Mouse (Mus musculus): ENCODE data around the gene Cpa2. TPM values are rescaled to one million over a fixed set of nuclear protein-coding genes. Genes with fewer than 3 reads are reported as not detected.

Cpa2 gene
- polyA plus RNA-seq, 1 experiment, result 0.14 TPM

- H3K27ac ChIP-seq (ENCODE audit: insufficient read depth, low read depth, low read length), result no peak overlapping the region
Observed at GRCm38 (mm10) chr6:30576477-30577203, 35.3 kb downstream of the Cpa2 start.

GRCm38 (mm10) chr6:30579961-30580840, 38.8 kb downstream of the Cpa2 start:
- Histone ChIP-seq H3K36me3 (ENCODE audit: control insufficient read depth, insufficient read depth, low read length) (no peaks in the 10 kb centered on the region), H3K27me3 (replicated peaks; ENCODE audit: control insufficient read depth, insufficient read depth, low read length) (no peaks in the 10 kb centered on the region), H3K4me1 (ENCODE audit: control insufficient read depth, insufficient read depth, low read length) (no peaks in the 10 kb centered on the region), H3K4me3 (ENCODE audit: insufficient read depth, low read depth, low read length) (no peak overlapping the region), H3K27ac (ENCODE audit: insufficient read depth, low read depth, low read length) (no peak overlapping the region)
- no peak for TF ChIP-seq POLR2A (IDR thresholded peaks at IDR 0.05; ENCODE audit: low read depth, low read length)
- no peak for TF ChIP-seq CTCF (conservative IDR thresholded peaks at IDR 0.05; ENCODE audit: insufficient read depth, insufficient read length, low read depth, low read length)
- DNase-seq, result no peak
- 69% methylated on average over 17 of the region's 17 CpGs for WGBS

More at GRCm38 (mm10) chr6:30576477-30577203, 35.3 kb downstream of the Cpa2 start:
- peak; percentile 44 for DNase-seq
- H3K36me3 ChIP-seq (ENCODE audit: control insufficient read depth, insufficient read depth, low read length), result no peaks in the 10 kb centered on the region
- TF ChIP-seq POLR2A (IDR thresholded peaks at IDR 0.05; ENCODE audit: low read depth, low read length), result no peak
- TF ChIP-seq CTCF (conservative IDR thresholded peaks at IDR 0.05; ENCODE audit: insufficient read depth, insufficient read length, low read depth, low read length), result no peak
- 62% methylated on average over 17 of the region's 17 CpGs for WGBS
- H3K4me1 ChIP-seq (ENCODE audit: control insufficient read depth, insufficient read depth, low read length), result no peaks in the 10 kb centered on the region
- H3K4me3 ChIP-seq (ENCODE audit: insufficient read depth, low read depth, low read length), result no peak overlapping the region
- no peaks in the 10 kb centered on the region for H3K27me3 ChIP-seq (replicated peaks; ENCODE audit: control insufficient read depth, insufficient read depth, low read length)

GRCm38 (mm10) chr6:30580841-30581176, 39.4 kb downstream of the Cpa2 start:
- WGBS, result 74% methylated on average over 8 of the region's 8 CpGs
- Histone ChIP-seq H3K27ac (ENCODE audit: insufficient read depth, low read depth, low read length) (no peak overlapping the region), H3K27me3 (replicated peaks; ENCODE audit: control insufficient read depth, insufficient read depth, low read length) (no peaks in the 10 kb centered on the region), H3K36me3 (ENCODE audit: control insufficient read depth, insufficient read depth, low read length) (no peaks in the 10 kb centered on the region), H3K4me1 (ENCODE audit: control insufficient read depth, insufficient read depth, low read length) (no peaks in the 10 kb centered on the region), H3K4me3 (ENCODE audit: insufficient read depth, low read depth, low read length) (no peak overlapping the region)
- DNase-seq, result no peak
- TF ChIP-seq POLR2A (IDR thresholded peaks at IDR 0.05; ENCODE audit: low read depth, low read length), result no peak
- TF ChIP-seq CTCF (conservative IDR thresholded peaks at IDR 0.05; ENCODE audit: insufficient read depth, insufficient read length, low read depth, low read length), result no peak

GRCm38 (mm10) chr6:30586886-30587442, 45.6 kb downstream of the Cpa2 start:
- no peak for DNase-seq
- TF ChIP-seq POLR2A (IDR thresholded peaks at IDR 0.05; ENCODE audit: low read depth, low read length), result no peak
- TF ChIP-seq CTCF (conservative IDR thresholded peaks at IDR 0.05; ENCODE audit: insufficient read depth, insufficient read length, low read depth, low read length), result no peak
- H3K4me1 ChIP-seq (ENCODE audit: control insufficient read depth, insufficient read depth, low read length), result no peaks in the 10 kb centered on the region
- 87% methylated on average over 7 of the region's 7 CpGs for WGBS
- H3K27me3 ChIP-seq (replicated peaks; ENCODE audit: control insufficient read depth, insufficient read depth, low read length), result no peaks in the 10 kb centered on the region
- no peak overlapping the region for H3K27ac ChIP-seq (ENCODE audit: insufficient read depth, low read depth, low read length)
- no peaks in the 10 kb centered on the region for H3K36me3 ChIP-seq (ENCODE audit: control insufficient read depth, insufficient read depth, low read length)
- no peak overlapping the region for H3K4me3 ChIP-seq (ENCODE audit: insufficient read depth, low read depth, low read length)

- Histone ChIP-seq H3K27ac (ENCODE audit: insufficient read depth, low read depth, low read length) (no peak overlapping the region), H3K27me3 (replicated peaks; ENCODE audit: control insufficient read depth, insufficient read depth, low read length) (no peaks in the 10 kb centered on the region)
Observed at GRCm38 (mm10) chr6:30589819-30590218, 48.4 kb downstream of the Cpa2 start.

GRCm38 (mm10) chr6:30591851-30592404, 50.5 kb downstream of the Cpa2 start:
- 61% methylated on average over 5 of the region's 5 CpGs for WGBS
- TF ChIP-seq POLR2A (IDR thresholded peaks at IDR 0.05; ENCODE audit: low read depth, low read length), result no peak
- no peak for TF ChIP-seq CTCF (conservative IDR thresholded peaks at IDR 0.05; ENCODE audit: insufficient read depth, insufficient read length, low read depth, low read length)
- H3K4me1 ChIP-seq (ENCODE audit: control insufficient read depth, insufficient read depth, low read length), result no peaks in the 10 kb centered on the region
- H3K36me3 ChIP-seq (ENCODE audit: control insufficient read depth, insufficient read depth, low read length), result no peaks in the 10 kb centered on the region
- no peaks in the 10 kb centered on the region for H3K27me3 ChIP-seq (replicated peaks; ENCODE audit: control insufficient read depth, insufficient read depth, low read length)
- H3K27ac ChIP-seq (ENCODE audit: insufficient read depth, low read depth, low read length), result no peak overlapping the region
- no peak overlapping the region for H3K4me3 ChIP-seq (ENCODE audit: insufficient read depth, low read depth, low read length)
- no peak for DNase-seq

More at GRCm38 (mm10) chr6:30589819-30590218, 48.4 kb downstream of the Cpa2 start:
- WGBS, result 36% methylated on average over 2 of the region's 2 CpGs
- H3K4me1 ChIP-seq (ENCODE audit: control insufficient read depth, insufficient read depth, low read length), result no peaks in the 10 kb centered on the region
- TF ChIP-seq CTCF (conservative IDR thresholded peaks at IDR 0.05; ENCODE audit: insufficient read depth, insufficient read length, low read depth, low read length), result no peak
- no peak for TF ChIP-seq POLR2A (IDR thresholded peaks at IDR 0.05; ENCODE audit: low read depth, low read length)
- H3K36me3 ChIP-seq (ENCODE audit: control insufficient read depth, insufficient read depth, low read length), result no peaks in the 10 kb centered on the region
- no peak for DNase-seq
- H3K4me3 ChIP-seq (ENCODE audit: insufficient read depth, low read depth, low read length), result no peak overlapping the region
